Mouse (Mus musculus) liver (tissue): ENCODE data around the gene Dnah7c.
"Not testable (repeated sequence)": the region's sequence is repeated elsewhere in the genome, so short reads cannot be mapped to it uniquely, and the experiment has no call there.

Experiments used
- DNase-seq: peaks from one replicate; pipeline ENCODE4 v3.0.0-alpha.2; 2020; ENCODE audit warnings: mixed read lengths

The Dnah7c gene

DNA sequence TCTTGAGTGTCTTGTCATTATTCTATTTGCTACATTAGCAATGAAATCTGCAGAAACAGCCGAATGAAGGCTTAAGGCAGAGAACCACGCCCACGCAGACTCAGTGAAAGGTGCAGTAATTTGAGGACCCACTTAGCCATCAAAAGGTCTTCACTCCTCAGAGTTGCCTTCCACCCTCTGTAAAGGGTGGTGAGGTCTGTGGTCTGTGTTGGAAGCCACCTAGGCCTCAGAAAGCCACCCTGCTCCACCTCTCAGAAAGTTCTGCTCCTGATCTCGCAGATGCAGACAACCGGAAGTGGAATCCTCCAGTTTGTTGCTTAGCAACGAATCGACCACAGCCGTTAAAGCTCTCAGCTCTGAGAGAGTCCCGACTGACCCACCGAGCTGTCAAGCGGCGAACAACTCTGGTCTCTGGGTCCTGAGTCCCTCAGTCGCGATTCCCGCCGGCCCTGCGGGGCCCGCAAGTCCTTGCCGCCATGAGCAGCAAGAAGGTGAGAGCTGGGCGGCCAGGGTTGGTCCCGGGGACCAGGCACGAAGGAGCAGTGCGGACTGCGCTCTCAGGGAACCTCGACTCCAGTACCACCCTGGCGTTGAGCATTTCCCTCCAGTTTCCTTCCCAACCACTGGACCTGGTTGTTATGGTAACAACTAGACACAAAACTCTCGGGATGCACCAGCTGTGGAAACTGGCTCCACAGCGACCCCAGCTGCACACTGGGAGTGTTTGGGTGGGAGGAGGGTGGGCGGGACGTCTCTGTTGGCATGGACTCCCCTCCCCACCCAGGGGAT, at the start of gene Dnah7c:
Gene Dnah7c (plus strand): TSS at position 456 of the 789 bp plus-strand sequence.
- DNase-seq: no peak

DNA sequence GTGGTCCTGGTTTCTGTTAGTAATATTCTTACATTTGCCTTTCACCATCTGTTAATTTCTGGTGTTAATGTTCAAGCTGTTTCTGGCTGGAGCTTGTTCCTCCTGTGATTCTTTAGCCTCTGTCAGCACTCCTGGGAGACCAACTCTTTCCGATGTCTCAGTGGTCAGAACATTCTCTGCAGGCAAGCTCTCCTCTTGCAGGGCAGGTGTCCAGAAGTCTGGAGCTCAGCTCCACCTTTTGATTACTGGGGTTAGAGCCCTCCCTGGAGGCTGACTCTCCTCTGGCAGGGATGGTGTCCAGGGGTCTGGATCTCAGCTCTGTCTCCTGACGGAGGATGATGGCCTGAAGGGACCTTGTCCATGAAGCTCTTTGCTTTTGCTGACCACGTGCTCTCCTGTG, 44.8 kb upstream of the Dnah7c start:
- DNase-seq: not testable (repeated sequence)

DNA sequence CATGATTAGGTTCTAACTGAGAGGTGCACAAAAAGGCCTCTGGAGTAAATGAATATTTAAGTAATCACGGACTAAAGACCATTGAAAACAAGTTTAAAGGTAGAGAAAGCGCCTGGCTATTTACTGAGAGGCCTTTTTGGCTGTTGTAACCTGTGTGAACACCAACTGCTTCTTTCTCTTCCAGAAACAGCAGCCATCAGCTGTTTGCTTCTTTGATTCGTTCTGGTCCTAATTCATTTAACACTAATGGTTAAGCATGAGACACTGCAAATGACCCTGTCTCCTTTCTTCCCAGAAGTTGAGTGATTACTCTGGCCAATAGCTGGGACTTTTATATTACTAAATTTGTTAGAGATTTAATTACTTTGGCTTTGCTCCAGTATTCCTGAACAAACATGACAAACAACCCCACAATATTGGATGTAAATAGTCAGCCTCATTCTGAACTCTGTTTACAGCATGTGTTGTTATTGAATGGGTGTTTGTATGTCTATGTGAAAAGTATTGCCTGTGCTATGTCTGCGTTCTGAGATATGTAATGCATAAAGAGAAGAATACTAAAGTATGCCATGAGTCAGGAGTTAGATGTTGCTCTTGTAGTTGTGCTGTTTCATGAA, 30.6 kb upstream of the Dnah7c start:
- DNase-seq: not testable (repeated sequence)

DNA sequence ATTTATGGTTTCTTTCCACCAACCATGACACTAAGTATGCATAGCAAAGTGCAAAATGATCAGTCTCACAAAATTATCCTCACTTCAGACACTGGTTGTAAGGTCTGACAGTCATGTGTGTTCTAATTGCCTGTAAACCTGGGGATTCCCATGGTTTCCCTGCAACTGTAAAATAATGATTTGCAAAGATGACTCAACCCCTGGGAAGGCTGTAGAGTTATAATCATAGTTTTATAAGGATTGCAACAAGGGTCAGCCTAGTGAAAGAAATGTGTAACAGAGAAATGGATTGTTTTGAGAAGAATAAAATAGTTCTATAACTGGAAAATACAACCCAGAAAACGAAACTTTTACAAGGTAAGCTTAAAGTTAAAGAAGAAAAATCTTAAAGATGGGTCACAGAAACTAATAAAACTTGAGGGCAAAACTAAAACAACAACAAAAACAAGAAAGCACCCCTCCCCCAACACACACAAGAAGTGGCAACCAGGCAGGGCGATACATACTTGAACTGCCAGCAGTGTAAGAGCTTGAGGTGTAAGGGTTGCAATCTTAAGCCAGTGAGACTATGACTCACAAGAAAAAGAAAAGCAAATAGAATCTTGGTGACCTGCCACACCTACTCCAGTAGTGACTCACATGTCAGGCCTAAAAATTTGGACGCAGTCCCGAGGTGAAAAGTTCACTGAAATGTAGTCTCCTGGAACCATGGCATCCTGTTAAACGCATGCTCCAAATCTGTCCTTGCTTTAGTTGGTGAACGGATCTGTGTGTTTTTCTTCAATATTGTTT, 16.9 kb upstream of the Dnah7c start:
- no peak for DNase-seq

DNA sequence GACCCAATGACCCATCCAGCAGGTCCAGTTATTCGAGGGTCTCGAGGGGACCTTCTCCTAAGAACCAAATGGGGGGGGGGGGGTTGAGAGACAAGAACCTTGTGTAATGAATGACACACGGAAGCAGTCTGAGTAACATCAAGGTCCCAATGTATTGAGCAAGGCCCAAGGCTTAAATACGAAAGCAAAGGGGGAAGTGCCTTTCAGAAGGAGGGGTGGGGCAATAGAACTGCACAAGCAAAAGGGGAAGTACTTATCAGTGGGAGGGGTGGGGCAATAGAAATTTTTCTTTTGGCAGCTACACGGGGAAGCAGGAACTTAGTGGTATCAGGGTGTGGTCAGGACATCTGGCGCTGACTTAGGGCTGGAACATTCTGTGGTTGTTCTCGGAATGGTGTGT, 10.6 kb upstream of the Dnah7c start:
- DNase-seq: not testable (repeated sequence)

DNA sequence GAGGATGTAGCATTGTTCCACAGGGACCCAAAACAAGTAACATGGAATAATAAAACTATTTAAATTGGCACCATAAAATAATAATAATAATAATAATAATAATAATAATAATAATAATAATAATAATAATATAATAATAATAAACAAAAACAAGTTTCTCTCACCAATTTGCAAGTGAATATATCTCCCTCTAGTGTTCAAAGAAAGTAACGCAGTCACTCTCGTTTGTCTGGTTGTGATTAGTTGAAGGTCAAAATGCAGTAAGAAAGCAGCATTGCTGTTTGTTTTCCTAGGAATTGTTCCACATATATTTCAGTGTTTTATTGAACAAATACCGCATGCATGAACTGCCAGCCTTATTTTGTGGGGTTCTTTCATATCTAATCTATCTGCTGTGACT, 8.4 kb upstream of the Dnah7c start:
- not testable (repeated sequence) for DNase-seq

DNA sequence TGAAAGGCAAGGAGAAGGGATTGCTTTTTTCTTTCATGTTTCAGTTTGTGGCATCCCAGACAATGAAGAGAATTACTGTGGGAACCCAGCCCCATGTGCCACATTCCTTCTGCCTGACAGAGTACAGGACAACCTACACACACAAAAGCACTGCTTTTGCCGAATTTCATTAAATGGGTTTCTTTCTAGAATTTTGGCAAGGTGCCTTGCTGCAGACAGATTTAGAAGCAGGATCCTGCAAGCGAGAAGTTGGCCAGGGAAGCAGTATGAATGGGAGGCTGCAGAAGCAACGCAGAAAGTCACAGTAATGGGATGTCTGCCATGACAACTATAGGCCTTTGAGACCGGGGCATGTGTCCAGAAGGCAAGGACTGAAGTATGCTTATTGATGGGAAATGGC, 6.4 kb upstream of the Dnah7c start:
- DNase-seq: not testable (repeated sequence)

DNA sequence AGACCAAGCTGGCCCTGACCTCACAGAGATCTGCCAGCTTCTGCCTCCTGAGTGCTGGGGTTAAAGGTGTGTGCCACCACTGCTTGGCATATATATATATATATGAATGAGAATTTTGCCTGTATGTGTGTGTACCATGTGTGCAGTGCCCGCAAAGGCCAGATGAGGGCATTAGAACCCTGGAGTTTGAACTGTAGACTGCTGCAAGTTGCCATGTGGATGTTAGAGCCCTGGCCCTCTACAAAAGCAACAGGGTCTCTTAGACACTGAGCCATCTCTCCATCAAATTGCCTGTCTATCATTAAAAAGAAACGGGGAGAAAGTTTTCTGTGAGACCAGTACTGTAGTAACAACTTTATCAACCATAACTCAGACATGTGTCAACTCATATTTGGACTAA, 3.0 kb downstream of the Dnah7c start:
- no peak for DNase-seq

DNA sequence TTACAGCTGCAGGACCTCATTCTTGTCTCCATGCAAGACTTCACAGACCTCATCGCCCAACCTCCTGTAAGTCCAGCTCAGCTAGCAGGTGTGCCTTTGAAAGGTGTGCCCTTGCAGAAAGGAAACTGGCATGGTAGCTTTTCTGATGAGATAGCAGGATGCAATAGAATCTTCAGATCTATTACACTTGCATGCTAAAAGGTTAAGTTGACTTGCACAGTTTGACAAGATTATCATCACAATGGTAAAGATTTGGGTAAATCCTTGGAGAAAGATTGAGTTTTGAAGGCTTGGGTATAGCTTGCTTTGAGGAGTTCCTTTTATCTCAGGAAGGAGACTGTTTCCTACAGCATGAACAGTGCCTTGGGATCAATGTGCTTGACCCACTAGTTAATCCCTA, 89.3 kb downstream of the Dnah7c start:
- DNase-seq: not testable (repeated sequence)

DNA sequence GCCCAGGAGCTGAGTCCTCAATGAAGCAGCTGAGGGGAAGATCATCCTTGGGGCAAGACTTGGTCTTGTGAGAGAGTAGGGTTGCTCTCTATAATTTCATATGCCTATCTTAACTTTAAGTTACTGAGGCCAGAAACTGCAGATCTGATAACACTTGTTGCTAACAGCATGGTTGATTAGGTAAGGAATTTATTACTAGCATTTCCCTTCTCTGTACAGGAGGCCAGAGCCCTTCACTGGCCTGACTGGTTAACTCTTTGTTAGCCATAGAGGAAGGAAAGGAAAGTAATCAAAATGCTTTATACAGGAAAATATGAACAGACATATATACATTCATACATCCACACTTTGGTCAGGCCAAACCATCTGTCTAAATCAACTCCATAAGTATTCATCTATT, 95.6 kb downstream of the Dnah7c start:
- no peak for DNase-seq

DNA sequence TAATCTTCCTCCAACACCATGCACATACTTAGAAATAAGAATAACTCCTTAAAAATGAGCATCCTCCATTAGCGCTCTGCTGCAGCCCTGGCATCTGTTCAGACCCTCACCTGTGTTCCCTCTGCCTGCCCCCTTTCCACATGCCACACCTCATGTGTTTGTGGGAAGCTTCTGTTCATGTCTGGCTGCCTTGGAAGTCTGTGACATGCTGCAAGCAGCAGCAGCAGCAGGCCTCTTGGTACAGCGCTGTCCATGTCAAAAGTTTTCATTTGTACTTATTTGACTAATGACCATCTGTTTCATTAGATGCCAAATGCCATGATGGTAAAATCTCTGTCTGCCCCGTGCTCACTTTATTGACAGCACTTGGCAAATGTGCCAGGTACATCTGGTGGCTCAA, 101.1 kb downstream of the Dnah7c start:
- not testable (repeated sequence) for DNase-seq

DNA sequence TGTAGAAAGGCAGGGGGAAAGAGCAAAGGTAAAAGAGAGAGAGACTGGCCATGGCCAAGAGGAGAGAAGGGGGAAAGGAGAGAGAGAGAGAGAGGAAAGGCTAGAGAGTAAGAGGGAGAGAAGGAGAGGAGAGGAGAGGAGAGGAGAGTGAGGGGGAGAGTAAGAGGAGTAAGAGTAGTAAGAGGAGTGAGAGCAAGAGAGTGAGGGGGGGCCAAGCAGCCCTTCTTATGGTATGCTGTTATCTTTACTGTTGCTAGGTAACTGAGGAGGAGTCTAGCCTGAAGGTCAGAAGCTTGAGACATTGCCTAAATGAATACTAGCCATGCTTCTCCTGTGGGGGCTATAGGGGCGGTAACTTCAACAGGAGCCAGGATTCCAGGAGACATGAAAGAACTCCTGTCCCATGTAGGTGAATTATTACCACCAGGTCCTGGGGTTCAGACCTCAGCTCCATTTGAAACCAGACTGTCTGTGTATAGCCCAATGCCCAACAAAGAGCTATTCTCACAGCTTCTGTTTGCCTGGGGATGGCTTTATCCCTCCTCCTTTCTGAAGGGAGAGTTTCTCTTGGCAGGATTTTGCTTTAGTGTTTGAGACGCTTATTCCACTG, 119.5 kb downstream of the Dnah7c start:
- DNase-seq: no peak

DNA sequence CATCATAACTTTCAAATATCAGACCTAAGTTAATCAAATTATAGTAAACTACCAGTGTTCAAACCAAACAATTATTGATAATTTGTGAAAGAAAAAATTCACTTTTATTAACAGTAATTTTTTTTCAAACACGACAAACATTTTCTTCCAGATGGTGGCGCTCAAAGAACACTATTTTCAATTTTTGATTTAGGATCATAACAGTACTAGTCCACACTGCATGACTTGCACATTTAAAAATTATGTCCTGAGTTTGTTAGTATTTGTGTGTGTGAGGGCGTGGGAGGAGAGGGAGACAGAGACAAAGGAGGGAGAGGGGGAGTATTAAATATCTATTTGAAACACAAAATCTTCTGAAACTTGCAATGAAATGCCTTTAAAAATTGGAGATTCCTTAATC, 155.0 kb downstream of the Dnah7c start:
- DNase-seq: no peak

DNA sequence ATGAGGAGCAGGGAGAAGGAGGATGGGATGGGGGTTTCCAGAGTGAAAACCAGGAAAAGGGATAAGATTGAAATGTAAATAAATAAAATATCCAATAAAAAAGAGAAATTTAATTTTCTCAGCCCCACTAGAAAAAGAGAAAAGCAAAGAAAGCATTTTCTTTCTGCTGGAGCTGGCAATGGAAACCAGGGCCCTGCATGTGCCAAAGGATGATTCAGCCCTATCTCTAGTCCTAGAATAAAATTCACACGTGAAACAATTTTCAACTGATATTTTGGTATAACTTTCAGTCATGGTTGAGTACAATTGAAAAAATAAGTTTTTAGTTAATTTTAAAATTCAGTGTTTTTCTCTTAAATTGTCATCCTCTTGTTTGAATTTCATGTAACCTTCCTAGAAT, 168.4 kb downstream of the Dnah7c start:
- DNase-seq: not testable (repeated sequence)

DNA sequence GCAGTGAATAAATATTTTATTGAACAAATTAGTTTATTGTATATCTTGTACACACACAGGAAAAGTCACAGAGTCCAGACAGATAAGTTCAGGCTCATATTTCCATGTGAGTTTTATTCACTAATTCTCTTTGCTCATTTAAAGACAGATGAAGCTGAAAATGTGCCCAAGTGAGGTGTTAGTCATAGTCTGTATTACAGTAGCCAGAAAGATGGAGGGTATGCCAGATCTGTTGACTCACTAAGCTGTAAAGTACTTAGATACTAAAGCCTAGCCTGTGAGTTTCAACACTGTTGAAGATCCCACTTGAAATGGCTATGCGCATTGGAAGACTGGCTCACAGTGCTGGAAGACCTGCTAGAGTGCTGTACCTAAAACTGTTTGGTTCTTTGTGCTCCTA, 171.0 kb downstream of the Dnah7c start:
- not testable (repeated sequence) for DNase-seq

DNA sequence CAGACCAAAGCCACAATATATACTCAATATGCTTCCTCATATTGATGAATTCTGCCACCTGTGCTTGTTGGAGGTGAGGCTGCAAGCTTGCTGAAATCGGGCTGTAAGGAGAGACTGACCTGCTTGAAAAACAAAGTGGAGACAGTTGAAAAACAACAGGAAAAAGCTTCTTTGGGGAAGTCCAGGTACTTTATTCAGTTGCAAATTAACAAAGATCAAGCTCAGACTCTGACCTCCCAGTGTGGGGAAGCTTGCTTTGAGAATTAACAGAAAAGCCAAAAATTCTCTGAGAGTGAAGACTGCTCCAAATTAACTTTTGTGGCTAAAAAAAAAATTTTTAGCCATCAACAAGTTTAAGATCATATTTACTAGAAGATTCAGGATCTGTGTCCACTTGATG, 194.9 kb downstream of the Dnah7c start:
- DNase-seq: no peak

DNA sequence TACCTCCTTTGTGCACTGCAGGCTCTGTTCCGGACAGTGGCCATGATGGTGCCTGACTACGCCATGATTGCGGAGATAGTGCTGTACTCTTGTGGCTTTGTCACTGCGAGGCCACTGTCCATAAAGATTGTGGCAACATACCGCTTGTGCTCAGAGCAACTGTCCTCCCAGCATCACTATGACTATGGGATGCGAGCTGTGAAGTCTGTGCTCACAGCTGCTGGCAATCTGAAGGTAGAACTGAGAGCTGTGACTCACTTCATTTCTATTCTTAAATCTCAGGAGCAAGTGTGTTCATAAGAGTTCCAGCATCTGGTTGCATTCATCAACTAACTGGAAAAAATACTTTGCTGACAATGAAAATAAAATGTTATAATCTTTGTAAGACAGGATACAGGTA, 200.5 kb downstream of the Dnah7c start:
- DNase-seq: not testable (repeated sequence)

DNA sequence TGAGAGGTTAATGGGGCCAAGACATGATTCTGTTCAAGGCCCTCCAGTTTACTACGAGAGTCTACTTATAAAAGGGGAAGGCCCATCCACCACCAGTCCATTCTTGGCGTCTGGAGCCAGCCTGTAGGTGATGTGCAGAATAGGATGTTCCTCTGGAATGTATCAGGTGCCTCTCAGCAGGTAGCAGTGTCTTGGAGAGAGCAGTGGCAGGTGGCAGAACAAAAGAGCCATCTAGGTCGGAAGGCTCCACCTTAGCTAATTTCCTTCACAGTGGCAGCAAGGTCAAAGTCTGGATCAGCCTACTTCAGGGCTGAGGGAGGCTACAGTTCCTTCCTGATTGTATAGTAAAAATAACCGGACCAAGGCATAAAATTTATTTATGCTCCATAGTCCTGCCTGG, 224.4 kb downstream of the Dnah7c start:
- DNase-seq: not testable (repeated sequence)

DNA sequence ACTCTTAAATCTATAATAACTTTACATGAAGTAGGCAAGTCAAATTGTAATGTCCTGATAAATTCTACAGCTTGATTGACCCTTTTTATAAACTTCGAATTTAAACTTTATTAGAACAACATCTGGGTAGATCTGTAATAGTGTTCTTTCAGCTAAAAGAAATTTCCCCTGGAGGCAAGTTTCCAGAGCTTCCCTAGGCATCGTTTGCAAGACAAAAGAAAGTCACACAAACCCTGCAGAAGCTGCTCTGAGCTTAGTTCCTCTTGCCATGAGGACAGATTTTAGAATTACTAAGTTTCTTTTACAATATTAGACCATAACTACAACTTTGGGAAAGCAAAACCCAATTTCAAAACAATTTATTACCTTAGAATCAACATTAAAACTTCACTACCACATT, 227.3 kb downstream of the Dnah7c start:
- DNase-seq: not testable (repeated sequence)

DNA sequence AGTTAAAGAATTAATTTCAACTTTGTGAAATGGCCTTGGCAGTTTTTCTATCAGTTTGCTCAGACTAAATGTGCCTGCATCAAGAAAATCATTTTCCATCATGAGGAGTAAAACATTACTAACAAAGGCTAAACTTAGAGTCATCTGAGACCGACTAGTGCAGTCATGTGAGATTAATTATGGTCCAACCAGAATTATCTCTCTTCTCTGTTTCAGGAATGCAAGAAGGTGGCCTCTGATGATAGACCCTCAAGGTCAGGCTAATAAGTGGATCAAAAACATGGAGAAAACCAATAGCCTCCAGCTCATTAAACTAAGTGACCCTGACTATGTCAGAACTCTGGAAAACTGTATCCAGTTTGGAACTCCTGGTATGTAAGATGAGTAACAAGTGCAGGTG, 299.4 kb downstream of the Dnah7c start:
- not testable (repeated sequence) for DNase-seq

DNA sequence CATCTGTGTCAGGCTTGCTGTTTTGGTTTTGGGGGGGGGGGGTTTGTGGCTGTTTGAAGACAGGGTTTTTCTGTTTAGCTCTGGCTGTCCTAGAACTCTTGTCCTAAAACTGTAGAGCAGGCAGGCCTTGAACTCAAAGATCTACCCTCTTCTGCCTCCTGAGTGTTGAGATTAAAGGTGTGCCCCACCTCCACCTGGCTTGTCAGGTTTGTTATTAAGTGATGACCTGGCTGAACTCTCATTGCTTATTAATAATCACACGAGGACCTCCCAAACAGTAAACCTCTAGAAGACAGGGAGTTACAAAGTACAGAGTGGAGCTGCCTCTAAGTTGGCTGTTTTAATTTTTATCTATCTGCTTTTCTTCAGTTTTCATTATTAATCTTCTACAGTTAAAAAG, 299.9 kb downstream of the Dnah7c start:
- DNase-seq: no peak

DNA sequence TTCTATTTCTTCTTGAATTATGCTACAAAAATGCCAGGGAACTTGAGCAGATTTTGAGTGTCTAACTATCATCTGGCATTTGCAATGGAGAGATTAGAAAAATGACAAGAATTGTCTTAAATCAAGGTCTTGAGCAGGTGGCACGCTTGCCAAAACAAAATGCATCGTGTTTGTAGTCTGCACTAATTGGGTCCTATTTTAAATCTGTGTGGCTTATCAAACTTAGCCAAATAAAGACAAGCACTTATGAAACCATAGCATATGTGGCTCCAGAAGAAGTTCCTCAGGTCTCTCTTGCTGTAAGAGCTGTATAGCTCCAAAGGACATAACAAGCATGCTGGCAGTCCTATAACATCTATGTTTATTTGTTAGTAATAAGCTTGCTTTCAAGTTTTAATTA, 300.3 kb downstream of the Dnah7c start:
- DNase-seq: not testable (repeated sequence)

DNA sequence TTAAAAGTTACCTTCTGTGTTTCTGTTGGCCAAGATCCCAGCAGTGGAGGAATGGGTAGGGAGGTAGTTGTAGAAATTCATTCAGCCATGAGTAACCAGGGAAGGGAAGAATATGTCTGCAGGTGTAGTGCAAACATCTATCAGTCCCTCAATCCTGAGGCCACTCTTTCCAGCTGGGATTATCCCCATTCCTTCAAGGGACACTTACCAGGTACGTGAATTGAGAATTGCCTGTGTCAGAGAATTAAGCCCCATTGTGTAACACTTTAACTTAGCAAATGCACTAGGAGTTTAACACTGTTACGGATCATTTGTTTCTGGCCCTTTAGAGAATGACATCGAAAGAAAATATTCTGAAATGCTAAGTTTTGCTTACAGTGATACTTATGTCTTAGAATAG, 304.3 kb downstream of the Dnah7c start:
- DNase-seq: not testable (repeated sequence)
